Mouse (Mus musculus) WW6 (cell line): ENCODE measurements around the gene Cpne5.
"Not testable (repeated sequence)": the region's sequence is repeated elsewhere in the genome, so short reads cannot be mapped to it uniquely, and the experiment has no call there.

Experiments
- DNase-seq: peaks from one replicate; pipeline ENCODE4 v3.0.0-alpha.2; 2013; ENCODE audit warnings: low read depth, low spot score

Gene Cpne5

DNA sequence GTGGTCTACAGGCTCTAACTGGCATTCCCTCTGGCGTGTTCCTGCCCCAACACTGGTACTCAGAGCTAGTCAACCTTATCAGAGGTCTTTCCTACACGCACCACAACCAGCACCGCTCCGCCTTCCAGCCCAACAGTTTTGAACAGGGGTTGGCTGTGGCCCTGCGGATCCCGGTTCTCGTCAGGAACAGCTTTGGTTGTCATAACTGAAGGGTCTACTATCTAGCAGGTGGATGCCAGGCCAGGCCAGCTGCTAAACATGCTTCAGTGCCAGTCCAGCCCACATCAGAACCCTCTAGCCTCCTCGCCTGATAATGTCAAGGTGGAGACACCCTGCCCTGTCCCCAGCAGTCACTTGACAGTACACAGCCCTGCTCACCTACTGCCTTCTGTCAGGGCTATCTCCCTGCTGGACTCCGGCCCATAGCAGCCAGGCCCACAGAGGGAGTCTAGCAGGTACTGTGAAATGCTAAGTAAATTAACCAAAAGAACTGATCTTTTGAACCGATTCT lies 19.1 kb upstream of the Cpne5 start:
- no peak for DNase-seq

DNA sequence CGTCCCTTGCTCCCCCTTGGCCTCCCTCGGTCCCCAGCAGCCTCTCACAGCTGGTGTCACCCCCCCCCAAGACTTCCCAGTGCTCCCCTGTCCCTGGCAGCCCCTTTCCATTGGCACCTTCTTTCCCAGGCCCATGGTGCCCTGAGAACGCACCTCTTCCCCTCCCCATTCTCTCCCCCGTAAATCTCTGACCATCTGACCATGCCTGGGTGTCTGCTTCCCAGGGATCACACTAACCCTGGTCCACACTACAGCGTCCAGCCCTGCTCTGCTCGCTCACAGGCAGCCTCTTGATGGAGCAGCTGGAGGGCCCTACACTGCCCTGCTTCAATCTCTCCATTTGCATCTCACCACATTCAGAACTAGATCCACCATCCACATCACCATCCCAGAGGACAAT lies 18.5 kb upstream of the Cpne5 start:
- no peak for DNase-seq

DNA sequence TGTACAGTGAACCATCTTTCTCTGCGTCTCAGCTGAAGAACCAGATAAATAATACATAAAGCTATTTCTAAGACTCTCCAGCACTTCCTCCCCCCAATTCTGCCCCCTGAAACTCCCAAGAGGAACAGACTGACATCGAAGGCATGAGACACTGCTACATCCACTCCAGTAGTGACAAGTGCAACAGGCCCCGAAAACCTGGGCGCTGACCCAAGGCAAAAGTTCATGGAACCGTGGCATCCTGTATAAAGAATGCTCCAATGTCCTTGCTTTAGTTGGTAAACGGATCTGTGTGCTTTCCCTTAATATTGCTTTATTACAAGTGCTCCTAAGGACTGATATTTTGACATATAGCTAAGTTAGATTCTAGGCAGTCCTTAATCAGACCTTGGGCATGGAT lies 16.8 kb upstream of the Cpne5 start:
- DNase-seq: not testable (repeated sequence)

DNA sequence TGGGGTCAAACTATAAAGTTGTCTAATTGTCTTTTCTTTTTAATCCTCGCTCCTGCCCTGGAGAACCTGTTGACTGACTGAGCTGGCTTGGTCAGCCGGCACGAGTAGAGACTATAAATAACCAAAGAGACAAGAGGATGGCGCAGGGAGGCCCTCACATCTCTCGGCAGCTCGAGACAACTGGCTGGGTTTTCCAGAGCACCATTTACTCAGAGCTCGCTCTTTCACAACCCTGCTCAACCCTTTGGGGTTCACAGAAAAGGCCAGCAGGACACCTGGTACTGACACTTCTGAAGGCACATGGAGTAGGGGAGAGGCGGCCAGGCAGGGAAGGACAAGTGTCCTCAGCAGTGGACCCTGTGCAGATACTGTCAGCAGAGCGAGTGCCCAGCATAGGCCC lies 15.7 kb upstream of the Cpne5 start:
- no peak for DNase-seq

DNA sequence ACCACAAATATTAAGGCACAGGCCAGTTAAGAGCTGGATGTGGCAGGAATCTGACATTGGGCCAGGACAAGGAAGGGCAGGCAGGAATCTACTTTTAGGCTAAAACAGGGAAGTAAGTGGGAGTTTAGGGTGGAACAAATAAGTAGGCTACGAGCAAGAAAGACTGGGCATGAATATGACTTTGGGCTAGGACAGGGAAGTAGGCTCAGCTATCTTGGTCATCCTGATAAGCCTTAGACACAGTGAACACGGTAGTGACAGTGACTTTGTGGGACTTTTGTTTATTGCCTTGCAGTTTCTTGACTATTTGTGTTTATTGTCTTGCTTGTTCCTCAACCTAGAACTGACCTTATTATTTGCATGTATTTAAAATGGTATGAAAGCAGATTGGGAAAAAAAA lies 15.3 kb upstream of the Cpne5 start:
- no peak for DNase-seq

DNA sequence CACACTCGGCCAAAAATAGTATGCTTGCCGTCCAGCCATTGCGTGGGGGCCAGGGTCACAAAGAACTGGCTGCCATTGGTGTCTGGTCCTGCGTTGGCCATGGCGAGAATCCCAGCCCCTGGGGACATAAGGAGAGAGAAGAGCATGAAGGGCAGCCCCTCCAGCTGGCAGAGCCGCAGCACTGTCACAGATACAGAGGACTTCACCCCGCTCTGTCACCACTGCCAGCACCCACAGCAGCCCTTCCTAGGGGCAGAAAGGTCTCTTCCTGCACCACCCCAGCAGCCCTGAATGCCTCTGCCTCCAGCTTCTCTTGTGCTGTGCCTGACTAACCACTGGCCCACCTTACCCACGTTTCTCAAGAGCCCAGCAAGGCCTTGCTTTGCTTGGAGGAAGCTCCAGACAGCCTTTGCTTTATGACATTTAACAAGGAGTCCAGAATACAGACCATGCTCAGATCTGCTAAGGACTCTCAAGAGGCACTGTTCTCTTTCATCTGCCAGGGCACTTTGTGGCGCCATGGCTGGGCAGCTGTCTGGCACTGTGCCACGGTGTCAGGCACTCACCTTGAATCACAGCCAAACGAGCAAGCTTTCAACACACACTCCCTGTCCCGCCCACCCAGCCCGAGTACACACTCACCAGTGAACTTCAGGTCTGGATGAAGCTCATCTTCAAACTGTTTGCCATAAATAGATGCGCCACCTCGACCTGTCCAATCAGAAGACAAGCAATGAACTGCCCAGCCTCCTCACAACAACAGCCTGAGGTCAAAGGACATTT lies 13.8 kb upstream of the Cpne5 start:
- DNase-seq: no peak

DNA sequence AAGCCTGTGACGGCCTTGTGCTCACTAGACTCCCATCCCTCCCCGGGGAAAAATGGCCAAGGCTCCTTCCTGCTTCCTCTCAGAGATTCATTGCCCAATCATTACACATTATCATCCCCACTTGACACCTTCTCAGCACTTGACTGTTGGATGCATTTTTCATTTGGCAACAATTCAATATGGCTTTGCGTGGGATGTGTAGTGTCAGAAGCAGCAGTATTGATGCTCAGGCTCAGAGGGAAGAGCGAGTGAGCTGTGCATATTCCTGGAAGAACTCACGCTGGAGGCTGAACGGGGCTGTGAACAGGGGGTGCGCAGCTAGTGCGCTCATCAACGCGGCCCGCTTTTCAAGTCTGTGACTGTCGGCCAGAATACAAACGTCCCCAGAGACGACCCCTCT lies 13.0 kb upstream of the Cpne5 start:
- not testable (repeated sequence) for DNase-seq

DNA sequence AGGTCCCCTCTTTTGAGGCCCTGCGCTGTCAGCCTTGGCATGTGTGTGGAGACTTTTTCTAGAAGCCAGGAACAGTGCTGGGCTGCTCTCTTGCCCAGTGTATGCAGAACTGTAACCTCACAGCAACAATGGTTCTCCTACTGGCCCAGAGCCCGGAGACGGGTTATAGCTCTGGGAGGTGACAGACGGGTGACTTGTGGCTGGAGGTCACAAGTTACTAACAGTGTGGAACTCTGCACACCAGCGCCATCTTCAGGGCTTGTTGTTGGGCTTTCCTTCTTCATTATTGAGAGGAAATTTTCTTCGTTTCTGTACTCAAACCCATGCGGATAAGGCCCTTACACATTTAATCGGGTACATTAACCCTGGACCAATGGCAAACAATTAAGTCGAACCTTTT lies 11.5 kb upstream of the Cpne5 start:
- DNase-seq: no peak

DNA sequence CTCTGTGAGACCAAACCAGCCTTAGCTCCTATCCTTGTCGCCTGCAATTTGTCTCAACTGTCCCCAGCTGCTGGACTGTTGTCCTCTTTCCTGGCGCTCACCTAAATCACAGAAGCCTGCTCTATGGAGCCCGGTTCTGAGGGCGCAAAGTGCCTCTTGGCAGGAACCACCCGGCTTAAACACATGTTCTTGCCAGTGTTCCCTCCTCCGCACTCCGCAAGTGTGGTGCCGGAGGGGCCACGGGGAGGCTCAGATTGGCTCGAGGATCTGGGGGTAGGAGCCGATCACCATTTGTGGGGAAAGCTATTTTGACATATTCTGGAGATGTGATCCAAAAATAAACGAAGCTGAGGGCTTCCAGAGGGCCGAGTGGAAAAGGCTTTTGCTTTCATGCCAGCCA lies 9.9 kb upstream of the Cpne5 start:
- DNase-seq: no peak

DNA sequence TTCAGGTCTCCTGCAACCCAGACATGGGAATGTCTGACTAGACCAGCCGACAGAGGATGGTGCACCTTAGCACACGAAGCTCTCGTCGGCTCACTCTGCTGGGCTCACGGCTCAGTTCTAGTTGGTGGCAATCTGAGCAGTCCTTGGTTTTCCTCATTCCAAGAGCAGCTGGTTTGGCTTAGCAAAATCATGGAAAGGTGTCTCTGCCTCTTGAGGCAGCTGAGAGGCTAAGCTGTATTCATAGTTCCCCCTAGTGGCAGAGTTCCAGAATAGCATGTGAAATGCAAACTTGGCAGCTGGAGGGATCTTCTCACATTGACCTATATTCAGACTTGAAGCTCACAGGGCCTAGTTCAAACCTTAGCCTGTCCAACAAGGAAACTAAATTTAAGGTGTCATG lies 8.6 kb upstream of the Cpne5 start:
- no peak for DNase-seq

DNA sequence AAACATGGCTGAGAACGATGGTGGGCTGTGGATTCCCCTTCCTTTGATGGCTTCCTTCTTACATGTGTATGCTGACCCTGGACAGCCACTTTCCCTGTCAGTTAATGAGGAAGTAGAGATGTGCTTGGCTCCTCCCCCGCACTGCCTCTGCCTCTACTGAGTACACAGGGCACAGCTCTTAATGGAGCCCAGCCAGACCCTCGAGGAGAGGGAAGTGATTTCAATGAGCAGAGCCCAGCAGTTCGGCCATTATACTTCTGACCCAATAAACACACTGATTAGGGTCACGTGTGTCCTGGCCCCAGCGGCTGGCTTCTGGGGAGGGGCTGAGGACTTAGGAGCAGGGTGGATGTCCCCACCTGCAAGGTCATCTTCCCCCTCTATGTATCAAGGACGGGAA lies 7.8 kb upstream of the Cpne5 start:
- no peak for DNase-seq

DNA sequence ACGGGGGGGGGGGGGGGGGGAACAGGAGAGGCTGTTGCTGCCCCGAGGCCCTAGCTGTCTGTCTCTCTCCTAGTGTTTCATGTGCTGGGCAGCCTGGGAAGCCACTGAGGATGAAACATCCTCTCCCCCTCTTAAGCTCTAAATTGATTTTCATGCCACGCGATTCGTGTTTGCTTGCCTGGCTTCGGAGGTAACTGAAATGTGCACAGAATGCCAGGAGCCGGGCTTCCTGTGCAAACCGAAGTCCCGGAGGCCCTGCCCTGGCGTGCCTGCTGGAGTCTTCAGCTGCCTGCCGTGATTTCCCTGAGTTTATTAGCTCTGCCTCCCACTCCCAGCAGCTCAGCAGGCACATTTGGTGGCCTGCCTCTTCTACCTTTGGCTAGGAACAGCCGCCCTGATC lies 6.9 kb upstream of the Cpne5 start:
- DNase-seq: no peak

DNA sequence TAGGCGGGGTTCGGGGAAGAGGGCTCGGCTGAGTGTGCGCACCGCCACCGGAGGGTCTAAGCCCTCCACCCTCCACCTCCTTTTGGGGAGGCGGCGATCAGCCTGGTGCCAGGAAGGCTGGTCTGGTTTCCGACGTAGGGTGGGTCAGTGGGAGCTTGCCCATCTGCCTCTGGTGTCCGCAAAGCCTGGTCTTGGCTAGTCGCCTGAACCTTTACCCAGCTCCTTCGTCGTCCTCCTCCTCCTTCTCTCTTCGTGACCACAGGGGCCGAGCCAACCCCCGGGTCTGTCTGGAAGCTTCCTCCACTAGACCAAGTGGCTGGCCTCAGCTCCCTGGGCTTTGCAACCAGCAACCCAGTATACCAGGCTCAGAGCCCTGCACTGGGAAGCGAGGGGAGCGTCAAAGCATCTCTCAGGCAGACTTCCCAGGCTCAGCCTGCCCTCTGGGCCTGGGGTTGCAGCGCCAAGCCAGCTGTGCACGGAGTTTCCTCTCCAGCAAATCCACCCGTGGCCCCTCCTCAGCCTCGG lies 516 bp upstream of the Cpne5 start:
- DNase-seq: no peak

DNA sequence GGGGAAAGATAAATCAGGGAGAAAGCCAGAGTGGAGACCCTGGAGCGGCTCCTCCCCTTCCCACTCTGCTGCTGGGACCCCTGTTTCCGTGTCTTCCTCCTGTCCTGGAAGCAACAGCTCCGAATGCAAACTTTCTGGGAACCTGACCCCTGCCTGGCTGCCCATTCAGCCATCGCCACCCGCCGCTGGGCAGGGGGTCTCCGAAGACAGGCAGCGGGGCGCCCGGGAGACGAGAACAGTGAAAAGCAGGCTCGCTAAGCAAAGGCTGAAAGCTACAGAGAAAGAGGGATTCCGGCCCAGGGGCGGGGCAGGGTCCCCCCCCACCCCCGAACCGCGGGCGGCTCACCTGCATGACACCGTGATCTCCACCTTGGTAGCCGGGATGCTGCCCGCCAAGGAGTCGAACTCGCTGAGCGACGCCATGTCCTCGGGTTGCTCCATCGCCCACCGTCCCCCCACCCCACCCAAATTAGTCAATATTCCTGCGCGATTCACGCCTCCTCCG lies 648 bp downstream of the Cpne5 start:
- no peak for DNase-seq

DNA sequence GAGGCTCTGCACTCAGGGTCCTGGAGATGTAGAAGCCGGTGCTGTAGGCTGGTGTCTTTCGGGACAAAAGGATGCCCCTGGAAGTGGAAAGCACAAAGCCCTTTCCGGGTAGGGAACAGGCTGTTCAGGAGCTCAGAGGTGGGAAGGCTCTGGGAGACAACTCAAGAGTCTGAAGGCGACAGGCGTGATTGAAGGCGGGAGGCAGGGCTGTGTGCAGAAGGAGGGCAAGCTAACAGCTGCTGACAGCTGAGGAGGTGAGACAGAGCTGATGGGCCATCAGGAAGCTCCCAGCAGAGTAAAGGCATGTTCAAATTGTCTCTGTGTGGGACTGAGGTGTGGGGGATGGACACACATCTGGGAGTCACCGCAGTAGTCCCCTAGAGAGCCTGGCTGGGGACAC lies 1.9 kb downstream of the Cpne5 start:
- DNase-seq: no peak

DNA sequence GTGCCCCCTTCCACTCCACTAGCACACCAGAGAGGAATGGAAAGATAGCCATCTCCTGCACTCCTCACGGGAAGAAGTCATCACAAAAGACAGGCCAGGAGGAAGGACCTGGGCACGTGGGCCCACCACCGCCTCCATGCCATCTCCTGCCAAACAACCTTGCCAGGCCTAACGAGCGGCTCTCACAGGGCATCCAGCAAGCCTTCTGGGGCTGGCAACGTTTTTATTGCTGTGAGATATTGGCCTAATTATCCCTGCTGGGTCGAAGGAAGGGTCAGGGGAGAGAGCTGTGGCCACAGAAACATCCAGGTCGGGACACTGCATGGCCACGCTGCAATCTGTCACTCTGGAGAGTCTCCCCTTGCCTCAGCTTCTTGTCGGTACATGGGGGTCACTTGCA lies 6.9 kb downstream of the Cpne5 start:
- DNase-seq: no peak

DNA sequence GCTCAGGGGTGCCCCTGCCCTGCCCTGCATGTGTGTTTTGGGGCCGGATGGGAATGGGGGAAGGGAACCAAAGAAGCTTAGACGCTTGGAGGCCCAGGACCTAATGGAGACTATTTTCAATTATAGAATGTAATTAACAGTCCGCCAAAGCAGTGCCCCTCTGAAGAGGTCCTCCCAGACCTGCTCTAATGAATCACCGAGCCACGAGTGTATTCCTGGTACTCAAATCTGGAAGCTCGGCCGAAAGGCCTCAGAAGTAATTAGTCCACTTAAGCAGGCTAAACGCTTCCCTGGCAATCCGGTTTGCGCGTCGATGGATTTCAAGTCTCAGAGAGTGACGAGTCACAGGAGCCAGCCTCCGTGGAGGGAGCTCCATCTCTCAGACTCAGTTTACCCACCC lies 17.3 kb downstream of the Cpne5 start:
- DNase-seq: no peak

DNA sequence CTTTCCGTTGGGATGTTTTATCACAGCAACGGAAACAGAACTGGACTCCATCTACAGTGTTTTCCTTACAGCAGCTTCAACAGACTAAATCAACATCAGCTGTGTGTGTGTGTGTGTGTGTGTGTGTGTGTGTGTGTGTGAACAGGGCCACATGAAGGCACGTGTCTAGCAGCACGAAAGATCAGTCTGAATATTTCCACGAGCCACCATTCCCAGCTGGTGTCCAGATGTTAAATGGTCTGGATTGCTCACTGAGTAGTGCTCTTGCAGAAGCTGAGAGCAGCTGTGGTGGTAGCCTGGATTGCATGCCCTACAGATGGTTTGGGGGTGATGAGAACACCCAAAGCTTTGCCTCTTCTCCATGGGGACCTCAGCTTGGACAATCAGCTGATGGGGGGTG lies 19.9 kb downstream of the Cpne5 start:
- no peak for DNase-seq

DNA sequence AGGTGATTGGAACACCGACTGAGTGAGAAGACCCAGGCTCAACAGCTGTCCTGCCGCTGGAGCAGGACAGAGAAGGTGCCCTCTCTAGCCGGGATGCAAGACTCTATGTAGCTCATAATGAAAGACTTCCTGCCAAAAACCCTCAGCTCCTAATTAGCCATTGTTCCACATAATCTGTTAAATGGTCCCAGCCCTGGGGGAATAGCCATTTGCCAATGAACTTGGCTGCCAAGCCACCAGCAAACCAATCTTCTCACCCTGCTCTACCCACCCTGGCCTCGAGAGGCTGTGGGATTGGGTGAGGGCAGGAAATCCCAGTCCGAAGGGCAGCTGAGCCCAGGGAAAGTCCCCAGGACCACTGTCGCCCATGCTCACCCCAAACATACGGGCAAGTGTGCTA lies 21.9 kb downstream of the Cpne5 start:
- DNase-seq: no peak

DNA sequence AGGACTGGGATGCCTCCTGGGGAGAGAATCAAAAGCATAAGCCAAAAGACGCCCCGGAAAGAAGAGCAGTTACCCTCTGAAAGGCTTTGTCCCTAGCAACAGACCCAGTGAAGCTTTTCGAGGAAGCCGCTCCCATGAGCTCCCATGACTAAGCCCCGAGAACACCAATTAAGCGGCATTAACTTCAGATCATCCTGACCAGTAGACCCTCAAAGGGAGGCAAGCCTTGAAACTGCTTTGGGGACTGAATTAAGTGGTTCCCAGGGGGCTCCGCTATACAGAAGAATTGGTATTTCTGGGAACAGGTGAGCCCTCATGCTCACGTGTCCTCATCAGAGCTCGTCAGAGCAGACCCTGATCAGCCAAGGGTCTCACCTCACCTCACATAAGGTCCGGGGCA lies 23.3 kb downstream of the Cpne5 start:
- DNase-seq: no peak

DNA sequence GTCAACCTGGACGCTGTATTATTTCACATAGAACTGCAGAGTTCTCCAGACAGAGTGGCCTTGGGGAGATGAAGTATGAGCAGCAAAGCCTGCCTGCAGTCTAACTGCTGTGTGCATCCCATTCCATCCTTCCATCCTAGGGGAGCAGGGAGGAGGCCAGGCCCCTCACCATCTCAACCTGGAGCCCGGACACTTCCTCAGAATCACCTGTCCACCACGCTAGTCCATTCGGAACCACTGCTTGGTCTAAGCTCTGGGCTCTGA lies 23.8 kb downstream of the Cpne5 start:
- no peak for DNase-seq

DNA sequence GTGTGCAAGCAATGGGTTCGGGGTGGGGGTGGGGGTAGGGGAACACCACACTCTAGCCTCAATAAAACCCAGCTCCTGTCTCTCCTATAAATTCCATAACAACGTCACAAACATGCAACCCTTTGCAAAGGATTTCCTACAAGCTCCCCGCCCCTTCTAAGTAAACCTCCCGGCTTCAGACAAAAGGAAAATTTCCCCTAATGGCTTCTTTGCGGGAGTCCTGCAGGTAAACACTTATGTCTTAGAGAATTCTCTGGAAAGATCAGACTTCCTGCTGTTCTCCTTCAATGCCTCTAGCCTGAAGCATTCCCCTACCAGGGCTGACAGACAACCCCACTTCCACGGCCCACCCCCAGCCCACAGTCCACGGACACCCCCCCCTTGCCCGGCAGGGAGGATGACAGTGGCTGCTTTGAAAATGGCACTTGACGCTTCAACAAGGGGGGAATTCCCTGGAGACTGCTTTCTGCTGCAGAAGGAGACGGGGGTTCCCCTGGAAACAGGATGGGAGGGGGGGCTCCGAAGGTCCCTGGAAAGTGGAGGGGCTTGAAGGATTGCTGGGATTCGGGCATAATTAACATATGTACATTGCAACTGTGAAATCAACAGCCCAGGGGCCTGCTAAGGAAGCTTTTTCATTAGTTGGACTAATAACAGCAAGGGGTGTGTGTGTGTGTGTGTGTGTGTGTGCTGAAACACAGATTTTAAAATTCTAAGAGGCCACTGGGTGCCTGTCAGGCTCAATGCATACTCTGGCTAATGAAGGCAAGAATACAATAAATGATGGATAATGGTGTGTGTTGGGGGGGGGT lies 24.4 kb downstream of the Cpne5 start:
- no peak for DNase-seq

DNA sequence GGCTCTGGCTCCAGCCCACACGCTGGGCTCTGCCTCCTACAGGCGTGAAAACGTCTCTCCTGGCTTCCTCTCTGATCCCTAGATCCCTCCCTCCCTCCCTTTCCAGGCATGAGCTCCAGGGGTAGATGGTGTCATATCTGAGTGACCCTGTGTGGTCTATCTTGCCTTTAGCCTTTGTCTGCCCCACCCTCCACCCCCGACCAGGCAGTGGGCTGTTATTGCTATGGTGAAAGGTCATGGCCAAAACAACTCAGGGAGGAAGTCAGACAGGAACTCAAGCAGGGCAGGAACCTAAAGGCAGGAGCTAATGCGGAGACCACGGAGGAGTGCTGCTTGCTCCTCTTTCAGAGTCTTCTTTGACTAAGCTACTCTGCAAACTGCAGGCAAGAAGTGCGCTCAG lies 26.1 kb downstream of the Cpne5 start:
- no peak for DNase-seq
